Comparison of ENCODE assay signal across 21 mouse cellular contexts in the genomic region with DNA sequence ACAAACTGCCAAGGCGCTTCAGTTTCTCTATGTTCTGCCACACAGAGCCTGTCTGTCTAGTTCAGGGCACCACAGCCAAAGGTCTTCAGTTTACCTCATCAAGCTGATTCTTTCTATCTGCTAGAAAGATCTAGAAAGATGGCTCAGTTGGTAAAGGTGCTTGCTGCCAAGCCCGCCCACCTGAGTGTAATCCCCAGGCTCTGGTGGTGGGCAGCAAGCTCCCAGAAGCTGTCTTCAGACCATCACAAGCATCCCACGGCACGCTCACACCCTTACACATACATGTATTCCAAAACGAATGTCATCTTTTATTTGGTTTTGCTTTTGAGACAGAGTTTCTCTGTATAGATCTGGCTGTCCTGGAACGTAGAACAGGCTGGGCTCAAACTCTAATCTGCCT. TPM values are rescaled to one million over a fixed set of nuclear protein-coding genes. Genes with fewer than 3 reads are reported as not detected.
"Had no signal": no experiment of that assay in that cellular context is flagged by ENCODE, and none has a peak within 500 bp of the region (broad histone marks: within the 10 kb centered on the region; RNA-seq: fewer than 3 reads in every experiment).

No protein-coding gene starts in this region.

- H3K4me3 ChIP-seq: lung, embryonic 15.5 days; megakaryocyte, embryonic 14.5 days; midbrain, embryonic 13.5 days; midbrain, embryonic 15.5 days; neural tube, embryonic 12.5 days; stomach, embryonic 15.5 days had no signal

- H3K27me3 ChIP-seq: lung, embryonic 15.5 days; megakaryocyte, embryonic 14.5 days; midbrain, embryonic 13.5 days; midbrain, embryonic 15.5 days; neural tube, embryonic 12.5 days; stomach, embryonic 15.5 days had no signal

- H3K4me1 ChIP-seq: lung, embryonic 15.5 days; midbrain, embryonic 13.5 days; midbrain, embryonic 15.5 days; neural tube, embryonic 12.5 days; stomach, embryonic 15.5 days had no signal

- H3K9me3 ChIP-seq: lung, embryonic 15.5 days; megakaryocyte, embryonic 14.5 days; midbrain, embryonic 13.5 days; midbrain, embryonic 15.5 days; neural tube, embryonic 12.5 days; stomach, embryonic 15.5 days had no signal

- DNase-seq: liver, postnatal 0 days; lung, adult 2 months; lung, postnatal 14 days; lung, postnatal 36 days; right cerebral cortex, postnatal 14 days; thymus, adult 18-20 months; thymus, postnatal 14 days; thymus, postnatal 36 days had no signal

- ATAC-seq: liver, postnatal 0 days; lung, postnatal 0 days; midbrain, embryonic 13.5 days; midbrain, embryonic 15.5 days had no signal

- H3K9ac ChIP-seq: liver, postnatal 0 days; lung, embryonic 15.5 days; midbrain, embryonic 13.5 days; midbrain, embryonic 15.5 days; neural tube, embryonic 12.5 days; stomach, embryonic 15.5 days had no signal

- H3K27ac ChIP-seq: lung, embryonic 15.5 days; macrophage; midbrain, embryonic 13.5 days; midbrain, embryonic 15.5 days; neural tube, embryonic 12.5 days; stomach, embryonic 15.5 days; stomach, postnatal 0 days had no signal

- H3K4me2 ChIP-seq: lung, embryonic 15.5 days; midbrain, embryonic 11.5 days; midbrain, embryonic 13.5 days; midbrain, embryonic 15.5 days; neural tube, embryonic 12.5 days; stomach, embryonic 15.5 days had no signal

RNA-seq across cellular contexts. Expression of a gene that starts 49.1 kb away (rescaled TPM):
- total RNA-seq: megakaryocyte progenitor cell, adult 5-6 weeks; monocyte, adult 5-6 weeks; neutrophil, adult 5-6 weeks had no signal
- polyA plus RNA-seq: liver, postnatal 0 days; macrophage had no signal
